Mouse (Mus musculus) megakaryocyte, embryonic 14.5 days (primary cell): ENCODE data around the gene Plac1.

Experiments used
- FLI1 ChIP-seq: IDR thresholded peaks from 2 replicates; pipeline ENCODE4 v1.6.1; 2012; ENCODE audit warnings: low read length, inconsistent platforms, mixed read lengths
- GATA1 ChIP-seq: IDR thresholded peaks from 3 replicates; pipeline ENCODE4 v1.6.1; 2012; ENCODE audit warnings: mixed read lengths, low read length, inconsistent platforms, borderline replicate concordance

GRCm38 (mm10) chrX:53129501-53129900, 110.4 kb downstream of the Plac1 start:
- TF ChIP-seq FLI1 (no peak), GATA1 (no peak)
